Mouse (Mus musculus) thymus, adult 18-20 months (tissue): ENCODE results near the gene Cfap97d1.
"Not testable (repeated sequence)": the region's sequence is repeated elsewhere in the genome, so short reads cannot be mapped to it uniquely, and the experiment has no call there.

Experiments
- DNase-seq, 2 experiments: peaks; one replicate each; pipeline ENCODE4 v3.0.0; 2022; ENCODE audit warnings: mixed read lengths in 2 of 2

Gene Cfap97d1

DNA sequence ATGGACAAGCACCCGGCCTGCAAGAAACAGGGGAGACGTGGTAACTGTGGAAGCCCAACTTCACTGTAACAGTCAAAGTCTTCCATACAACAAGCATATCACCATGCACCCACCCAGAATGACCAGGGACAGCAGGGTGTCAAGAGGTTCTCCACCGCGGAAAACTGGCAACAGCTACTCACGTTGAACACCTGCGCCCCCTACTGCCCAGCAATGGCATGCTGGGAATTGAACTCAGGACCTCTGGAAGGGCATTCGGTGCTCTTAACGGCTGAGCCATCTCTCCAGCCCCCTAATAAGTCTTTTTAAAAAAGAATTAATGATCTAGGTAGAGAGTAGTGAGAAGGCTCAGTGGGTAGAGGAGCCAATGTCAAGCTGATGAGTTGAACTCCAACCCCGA is 9.2 kb upstream of the Cfap97d1 start:
- no peak for DNase-seq

DNA sequence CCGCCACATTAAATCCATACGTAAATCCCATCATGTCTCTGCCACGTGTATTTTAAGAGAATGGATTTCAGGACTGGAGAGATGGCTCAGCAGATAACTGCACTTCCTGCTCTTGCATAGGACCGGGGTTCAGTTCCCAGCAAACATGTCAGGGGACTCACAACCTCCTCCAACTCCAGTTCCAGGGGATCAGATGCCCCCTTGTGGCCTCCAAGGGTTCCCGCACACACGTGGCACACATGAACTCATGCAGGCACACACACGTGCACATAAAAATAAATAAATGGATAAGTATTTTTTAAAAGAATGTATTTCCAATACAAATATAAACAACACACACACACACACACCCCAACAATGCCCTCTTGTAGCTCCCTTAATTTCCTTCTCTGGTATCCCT is 7.1 kb upstream of the Cfap97d1 start:
- no peak for DNase-seq

DNA sequence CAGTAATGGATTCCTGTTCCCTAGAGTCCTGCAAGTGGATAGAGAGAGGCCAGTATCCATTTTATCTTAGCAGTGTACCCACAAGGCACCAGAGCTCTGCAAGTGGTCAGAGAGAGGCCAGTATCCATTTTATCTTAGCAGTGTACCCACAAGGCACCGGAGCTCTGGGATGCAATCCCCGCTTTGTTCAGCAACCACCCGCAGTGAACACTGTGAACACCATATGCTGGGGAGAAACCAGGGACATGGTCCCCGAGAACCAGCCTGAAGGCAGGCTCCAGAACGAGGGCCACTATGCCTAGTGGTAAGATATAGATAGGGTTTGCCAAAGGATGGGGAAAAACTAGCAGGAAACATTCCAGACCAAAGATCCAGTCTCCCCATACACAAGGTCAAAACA is 4.9 kb upstream of the Cfap97d1 start:
- DNase-seq = no peak

DNA sequence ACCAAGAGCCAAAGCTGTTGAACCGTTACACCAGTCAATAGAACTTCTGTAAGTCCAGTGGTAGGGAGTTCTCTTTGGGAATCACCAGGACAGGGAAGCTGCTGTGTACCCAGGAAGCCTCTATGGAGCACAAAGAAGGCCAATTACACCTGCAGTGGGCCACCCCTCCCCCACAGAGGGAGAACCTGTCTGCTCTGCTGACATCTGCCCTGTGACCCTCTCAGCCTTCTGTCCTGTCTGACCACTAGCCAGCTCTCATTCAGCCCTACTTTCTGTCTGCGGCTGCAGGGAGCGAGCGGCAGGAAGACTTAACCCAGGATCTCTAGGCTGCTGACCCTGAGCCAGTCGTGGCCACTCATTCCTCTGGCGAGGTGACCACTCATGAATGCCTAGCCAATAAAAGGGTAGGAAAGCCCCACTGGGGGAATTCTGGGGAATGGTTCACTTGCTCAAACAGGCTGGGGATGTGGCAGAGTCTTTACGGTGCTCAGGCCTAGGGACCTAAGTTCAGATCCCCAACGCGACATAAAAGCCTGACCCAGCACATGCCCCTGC is 3.4 kb upstream of the Cfap97d1 start:
- DNase-seq = no peak

DNA sequence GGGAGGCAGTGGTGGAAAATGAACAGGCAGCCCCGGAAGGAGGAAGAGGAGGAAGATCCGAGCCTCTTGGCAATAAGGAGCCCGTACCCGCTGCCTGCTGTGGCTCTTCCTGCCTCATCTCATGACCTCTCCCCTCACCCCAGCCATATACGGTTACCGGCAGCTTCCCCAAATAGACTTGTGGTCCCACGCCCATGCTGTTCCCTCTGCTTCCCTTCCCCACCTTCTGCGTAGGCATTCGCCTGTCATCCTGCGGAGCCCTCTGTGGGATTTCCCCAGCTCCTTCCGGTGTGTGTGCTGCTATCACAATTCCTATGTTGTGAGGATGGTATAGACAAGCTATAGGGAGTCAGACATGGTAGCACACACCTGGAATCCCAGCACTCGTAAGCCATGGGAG is 2.2 kb upstream of the Cfap97d1 start:
- no peak for DNase-seq

DNA sequence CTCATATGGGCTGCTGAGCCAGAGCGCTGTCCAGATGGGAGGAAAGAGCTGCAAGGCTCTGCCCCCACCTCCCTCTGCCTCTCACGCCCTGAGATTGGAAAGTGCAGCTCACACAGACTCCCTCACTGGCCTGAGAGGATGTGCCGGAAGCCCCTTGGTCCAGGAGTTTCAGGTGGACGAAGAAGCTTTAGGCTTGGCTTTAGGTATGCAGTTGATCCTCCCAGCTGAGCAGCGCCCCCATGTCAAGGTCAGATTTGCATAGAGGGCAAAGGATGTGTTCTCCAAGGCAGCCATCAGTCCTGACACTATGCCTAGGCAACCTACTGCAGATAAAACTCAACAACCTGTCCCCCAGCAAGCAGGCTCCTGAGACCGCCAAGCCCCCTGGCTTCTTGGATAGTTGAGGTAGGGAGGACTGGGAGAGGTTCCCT is 1.1 kb upstream of the Cfap97d1 start:
- DNase-seq = no peak

DNA sequence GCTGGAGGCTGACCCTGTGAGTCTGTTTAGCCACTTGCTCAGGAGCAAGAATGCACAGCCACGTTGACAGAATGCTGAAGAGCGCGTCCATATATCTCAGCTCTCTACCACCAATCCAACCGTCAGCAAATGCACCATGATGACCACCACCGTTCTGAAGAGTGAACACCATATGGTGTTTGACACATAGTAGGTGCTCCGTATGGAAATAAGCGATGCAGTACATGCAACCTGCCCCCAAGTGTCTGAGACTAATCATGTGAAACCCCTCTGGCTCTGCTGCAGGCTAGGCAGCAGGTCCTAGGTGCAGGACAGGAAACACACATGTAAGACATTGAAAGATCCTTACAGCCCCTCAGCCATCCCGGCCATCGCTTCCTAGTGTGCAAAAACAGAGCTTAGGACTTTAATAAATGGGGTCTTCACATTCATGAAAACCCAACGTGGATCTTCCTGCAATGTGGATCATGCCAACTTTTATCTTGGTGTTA is 603 bp upstream of the Cfap97d1 start:
- no peak for DNase-seq

DNA sequence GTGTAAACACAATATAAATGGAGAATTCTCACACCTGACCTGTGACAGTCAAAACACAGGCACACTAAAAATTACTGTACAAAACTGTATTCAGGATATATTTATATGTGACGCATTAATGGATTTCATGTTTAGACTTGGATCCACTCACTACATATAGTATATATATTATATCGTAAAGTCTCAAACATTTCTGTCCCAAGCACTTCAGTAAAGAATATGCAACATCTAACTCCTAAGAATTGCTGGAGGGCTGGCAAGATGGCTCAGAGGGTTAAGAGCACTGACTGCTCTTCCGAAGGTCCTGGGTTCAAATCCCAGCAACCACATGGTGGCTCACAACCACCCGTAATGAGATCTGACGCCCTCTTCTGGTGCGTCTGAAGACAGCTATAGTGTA is 1.4 kb downstream of the Cfap97d1 start:
- DNase-seq = not testable (repeated sequence)

DNA sequence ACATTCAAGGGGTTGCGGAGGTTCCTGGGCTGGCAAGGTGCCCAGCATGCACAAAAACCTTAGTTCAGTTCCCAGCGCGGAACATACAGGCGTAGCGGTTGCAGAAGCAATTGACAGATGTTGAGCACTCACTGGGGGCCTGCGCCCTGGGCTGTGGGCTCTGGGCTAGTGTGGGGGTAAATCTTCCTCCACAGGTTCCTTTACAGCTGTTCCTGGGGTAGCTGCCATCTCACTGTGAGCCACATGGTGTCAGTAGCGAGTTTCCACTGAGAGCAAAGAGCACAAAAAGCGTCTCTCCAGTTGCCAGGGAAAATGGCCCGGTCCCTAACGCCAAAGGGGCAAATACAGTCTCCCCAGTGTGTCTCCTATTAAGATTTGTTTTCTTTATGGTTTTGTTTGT is 1.9 kb downstream of the Cfap97d1 start:
- DNase-seq = peak; percentile 15 to 17

DNA sequence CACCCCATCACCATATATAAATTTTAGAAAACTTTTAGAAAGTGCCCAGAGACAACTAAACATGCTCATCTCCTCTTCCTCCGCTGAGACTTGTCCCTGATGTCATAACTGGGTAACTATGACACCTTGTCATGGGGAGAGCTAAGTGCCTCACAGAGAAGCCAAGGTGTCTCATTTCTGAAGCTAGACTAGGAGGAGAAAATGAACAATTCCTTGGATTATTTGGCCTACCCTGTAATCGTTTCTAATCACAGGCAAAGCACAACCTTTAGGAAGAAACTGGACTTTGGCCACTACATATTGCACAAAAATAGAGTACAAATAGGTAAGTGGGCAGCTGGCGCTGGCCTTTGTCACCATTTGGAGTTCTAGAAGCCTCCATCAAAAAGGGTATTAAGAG is 2.8 kb downstream of the Cfap97d1 start, which contains the start of gene Dusp3:
Gene Dusp3 (minus strand): TSS at position 101 of the 400 bp plus-strand sequence.
- DNase-seq = no peak

DNA sequence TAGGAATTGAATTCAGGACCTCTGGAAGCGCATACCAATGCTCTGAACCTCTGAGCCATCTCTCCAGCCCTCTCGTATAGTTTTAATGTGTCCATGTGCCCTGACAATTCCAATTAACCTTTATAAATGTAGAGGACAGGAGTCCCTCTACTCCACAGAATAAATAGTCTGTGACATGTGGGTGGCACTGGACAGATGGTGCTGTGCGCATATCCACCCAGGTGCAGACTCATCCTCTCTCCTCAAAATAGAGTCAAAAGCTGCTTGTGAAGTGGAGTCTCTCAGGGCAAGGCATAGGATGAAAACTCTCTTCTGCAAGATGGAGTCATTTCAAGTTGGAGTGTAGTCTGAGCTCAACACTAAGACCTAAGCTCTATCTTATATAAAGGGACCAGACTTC is 6.2 kb downstream of the Cfap97d1 start:
- DNase-seq = no peak

DNA sequence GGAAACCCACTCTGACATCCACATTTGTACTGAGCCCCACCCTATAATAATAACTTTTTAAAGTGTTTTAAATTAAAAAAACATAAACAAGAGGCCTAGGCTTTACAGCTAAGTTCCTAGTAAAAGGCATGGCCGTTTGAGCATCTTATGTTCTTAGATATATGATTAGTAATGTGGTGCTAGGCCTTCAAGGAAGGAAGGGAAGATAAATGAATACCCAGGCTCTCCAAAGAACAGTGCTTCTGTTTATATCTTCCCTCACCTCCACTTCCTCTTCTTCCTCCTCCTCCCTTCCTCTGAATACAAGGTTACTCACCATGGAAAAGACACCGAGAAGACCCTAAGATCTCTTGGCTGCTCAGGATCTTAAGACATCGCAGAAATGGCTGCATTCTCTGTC is 7.7 kb downstream of the Cfap97d1 start:
- no peak for DNase-seq

DNA sequence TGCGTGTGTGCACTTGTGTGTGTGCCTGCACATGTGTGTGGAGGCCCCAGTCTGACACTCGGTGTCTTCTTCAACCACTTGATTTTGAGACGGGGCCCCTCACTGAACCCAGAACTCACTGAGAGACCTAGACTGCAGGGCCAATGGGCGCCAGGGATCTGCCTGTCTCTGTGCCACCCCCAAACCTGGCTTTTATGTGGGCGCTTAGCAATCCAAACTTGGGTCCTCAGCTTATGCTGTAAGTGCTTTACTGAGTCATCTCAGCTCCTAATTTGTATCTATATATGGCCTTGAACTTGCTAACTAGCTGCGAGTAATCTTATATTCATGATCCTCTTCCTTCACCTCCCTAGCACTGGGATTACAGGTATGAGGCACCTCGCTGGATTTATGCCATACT is 8.3 kb downstream of the Cfap97d1 start:
- DNase-seq = no peak

DNA sequence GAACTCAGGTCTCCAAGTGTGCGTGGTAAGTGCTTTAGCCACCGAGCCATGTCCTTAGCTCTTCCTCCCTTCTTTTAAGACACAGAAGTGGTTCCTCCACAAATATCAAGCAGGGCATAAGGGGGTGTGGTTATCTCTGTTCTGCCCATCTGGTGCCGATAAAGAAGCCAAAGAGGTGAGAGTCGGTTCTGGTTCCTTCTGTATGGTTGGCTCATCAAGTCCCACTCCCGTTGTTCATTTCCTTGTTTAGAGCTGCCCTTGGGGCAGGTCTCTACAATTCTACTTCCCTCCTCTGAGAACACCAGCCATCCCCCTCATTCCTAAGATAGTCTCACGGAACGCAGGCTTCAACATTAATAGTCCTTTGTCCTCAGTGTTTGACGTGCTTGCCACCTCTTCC is 10.0 kb downstream of the Cfap97d1 start:
- DNase-seq = no peak

DNA sequence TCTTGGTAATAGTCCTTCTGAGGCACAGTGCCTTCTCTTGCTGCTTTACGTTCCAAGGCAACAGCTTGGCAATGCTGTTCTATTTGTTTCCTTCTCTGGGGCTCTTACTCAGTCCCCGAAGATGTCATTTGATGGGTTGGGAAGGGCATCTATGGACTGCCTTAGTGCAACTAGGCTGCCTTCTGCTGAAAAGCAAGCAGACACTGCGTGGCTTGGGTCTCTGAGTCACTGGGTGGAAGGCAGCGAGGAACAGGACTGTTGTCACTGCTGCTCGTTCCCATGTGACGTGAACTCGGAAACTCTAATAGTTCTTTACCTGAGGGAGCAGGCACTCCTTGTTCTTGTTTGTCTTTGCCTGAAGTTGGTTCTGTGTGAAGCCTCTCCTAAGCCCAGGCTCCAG is 11.9 kb downstream of the Cfap97d1 start:
- no peak for DNase-seq

DNA sequence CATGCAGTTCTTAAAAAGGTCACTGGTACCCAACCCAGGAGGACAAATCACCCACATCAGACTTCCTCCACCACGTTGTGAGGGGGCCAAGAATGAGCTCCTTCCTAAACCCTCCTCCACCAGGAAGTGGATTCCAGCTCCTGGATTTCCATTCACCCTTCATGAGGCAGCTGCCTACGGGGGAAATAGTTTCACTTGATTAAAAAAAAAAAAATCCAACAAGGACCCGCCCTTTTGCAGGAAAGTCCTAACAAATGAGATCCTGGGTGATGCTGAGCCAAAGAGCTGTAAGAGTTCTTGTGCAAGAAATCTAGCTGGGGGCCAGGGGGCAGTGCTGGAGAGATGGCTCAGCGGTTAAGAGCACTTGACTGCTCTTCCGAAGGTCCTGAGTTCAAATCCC is 14.2 kb downstream of the Cfap97d1 start:
- no peak for DNase-seq

DNA sequence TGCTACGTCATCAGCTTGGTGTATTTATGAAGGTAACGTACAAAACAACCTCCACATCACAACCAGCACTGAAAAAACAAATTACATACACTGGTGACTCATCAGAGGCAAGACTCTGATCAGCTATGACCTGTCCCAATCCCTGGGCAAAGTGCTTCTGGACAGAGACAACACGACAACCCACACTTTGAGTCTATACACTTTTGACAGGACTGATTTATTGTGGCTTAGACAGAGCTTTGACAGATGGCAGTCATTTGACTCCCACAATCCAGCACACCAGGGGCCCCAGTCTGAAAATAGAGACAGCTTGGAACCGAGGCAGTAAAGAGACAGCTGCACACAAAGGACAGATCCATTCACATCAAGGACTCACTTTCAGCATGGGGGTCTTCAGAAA is 15.4 kb downstream of the Cfap97d1 start:
- no peak for DNase-seq

DNA sequence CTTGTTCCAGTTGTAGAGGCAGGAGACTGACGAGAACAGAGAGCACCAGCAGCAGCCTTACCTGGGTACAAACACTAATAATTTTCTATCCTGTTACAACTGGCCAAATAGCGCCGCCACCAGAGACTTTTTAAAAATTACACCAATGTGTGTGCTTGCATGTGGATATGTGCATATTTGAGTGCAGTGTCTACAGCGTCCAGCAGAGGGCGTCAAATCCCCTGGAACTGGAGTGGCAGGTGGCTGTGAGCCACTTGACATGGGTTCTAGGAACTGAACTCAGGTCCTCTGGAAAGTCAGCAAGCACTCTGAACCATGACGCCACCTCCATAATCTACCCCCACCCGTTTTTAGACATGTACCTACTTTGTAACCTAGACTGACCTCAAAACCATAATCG is 20.2 kb downstream of the Cfap97d1 start:
- DNase-seq = no peak

DNA sequence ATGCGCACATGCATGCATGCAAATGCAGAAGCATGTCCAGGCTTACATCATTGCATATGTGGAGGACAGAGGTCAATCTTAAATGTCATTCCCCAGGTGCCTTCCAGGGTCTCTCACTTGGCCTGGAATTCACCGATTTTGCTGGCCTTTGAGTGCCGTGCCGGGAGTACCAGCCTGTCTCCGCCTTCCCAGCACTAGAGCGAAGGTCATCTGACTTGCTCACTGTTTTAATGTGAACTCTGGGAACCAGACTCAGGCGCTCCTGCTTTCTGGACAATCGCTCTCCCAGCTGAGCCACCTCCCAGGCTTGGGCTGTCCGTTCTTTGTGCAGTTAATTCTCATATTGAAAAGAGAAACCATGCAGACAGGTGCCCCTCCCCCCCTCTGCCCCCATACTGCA is 22.2 kb downstream of the Cfap97d1 start:
- DNase-seq = no peak

DNA sequence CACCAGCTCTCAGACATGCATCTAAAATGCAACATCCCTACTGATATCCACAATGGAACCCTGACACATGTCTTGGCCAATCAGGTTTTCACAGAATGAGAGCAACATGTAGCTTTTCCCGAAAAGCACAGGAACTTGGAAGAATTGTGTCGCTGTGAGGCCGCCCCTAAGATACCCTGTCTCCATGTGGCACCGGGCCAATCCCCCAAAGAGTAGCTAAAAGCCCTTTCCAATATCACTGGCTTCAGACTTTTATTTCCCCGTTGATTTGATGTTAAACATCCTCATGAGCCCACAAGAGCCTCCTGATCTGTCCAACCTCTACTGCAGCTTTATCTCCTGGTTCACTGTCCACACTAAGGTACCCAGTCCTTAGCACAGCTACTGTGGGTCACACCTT is 22.6 kb downstream of the Cfap97d1 start:
- no peak for DNase-seq

DNA sequence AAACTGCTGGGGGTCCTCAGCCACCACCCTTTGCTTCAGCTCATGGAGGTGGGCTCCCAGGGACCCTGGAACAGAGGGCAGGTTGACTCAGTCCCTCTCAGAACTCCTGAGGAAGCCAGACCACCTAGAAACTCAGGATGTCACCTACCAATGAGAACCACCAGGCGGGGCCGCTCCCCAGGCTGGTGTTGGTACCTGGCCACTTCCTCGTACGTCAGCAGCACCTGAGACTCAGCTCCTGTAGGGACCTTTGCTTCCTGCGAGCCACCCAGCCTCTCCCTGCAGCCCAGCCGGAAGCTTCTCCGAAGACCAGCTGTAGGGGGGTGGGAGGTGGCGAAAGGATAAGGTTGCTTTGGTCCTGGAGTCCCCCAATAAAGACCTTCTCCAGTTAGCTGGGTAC is 24.3 kb downstream of the Cfap97d1 start:
- DNase-seq = no peak

DNA sequence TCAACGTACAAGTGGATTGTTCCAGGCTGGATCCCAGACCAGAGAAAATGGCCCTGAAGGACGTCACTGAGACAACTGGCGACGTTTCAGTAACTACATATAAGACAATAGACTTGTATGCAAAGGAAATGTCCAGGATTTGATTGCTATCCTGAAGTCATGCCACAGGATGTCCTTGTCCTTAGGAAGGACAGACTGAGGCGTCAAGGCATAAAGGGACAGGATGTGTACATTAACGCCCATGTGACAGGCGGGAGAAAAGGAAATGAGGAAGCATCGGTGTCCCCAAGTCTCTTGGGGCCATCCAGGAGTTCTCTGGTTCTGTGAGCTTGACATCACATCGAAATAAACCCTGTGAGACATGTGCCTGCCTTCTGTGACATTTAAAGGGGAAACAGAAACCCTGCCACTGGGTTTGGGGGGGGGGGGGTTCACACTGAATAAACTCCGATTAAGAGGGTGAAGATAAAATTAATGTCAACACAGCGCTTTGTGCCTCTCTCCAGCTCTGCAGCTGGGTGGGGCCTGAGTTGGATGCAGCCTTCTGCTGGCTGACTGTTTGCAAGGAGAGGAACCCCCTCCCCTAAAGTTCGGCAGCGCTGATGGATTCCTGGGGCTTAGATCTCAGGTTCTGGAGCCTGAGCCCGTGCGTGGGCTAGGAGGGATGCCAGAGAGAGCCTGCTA is 25.0 kb downstream of the Cfap97d1 start:
- no peak for DNase-seq

DNA sequence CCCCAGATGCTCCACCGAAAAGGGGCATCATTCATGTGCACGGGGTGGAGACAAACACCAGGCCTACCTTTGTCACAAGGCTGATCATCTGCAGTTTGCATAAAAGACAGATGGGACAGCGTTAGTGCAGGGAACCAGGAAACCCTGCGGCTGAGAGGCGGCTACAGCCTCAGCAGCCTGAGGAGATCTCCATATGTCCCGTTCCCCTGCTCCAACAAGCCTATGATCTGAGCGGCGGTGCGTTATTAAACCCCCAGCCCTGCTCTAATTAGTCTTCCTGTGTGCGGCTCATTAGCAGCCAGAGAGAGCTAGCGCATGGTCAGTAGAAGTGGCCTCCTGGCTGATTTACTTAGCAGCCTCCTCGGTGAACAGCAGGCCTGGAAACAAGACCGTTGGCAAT is 26.1 kb downstream of the Cfap97d1 start:
- no peak for DNase-seq

DNA sequence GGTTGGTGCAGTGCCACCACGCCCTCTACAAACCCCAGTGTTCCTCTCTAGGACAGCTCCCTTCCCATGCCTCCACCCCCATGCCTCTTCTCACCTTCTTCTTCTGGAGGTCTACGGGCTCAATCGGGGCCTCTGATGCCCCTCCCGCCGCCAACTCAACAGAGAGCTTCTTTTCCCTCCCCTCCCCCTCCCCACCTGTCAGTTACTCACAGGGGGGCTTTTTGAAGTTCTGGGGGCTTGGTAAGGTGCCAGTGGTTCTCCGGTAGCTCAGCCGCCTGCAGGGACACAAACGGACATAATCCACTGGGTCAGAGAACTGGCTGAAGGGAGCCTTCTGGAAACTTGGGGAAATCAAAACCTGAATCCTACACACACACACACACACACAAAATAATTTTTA is 27.4 kb downstream of the Cfap97d1 start:
- no peak for DNase-seq

DNA sequence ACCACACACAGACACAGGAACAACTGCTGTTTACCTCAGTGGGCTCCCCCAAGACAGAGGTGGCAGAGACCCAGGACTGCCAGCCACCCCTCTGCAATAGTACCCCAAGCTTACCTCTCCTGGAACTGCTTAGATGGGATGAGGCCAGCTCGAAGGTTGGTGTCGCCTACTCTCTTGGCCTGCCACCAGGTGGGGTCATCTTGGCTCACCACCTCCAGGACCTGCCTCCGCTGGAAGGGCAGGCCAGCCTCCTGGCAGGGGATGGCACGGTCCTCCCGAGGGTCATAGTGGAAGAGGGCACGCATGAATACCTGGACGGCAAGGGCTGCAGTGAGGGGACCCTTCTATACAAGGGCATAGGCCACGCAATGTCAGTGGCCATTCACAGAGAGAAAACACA is 29.1 kb downstream of the Cfap97d1 start:
- DNase-seq = no peak
